ENCODE assay signal across 8 mouse cellular contexts in genomic region chr5:110448436-110449134, GRCm38 (mm10). TPM values are rescaled to one million over a fixed set of nuclear protein-coding genes. Genes with fewer than 3 reads are reported as not detected.
DNase-seq lines count a peak whose midpoint lies in the region; ATAC-seq lines count a peak whose summit lies in the region.

Gene Fbrsl1 (minus strand): TSS chr5:110448503.

- peak; percentile 99 for DNase-seq in NIH3T3 (ENCODE audit: low read depth)
- DNase-seq in cerebellum, postnatal 10 days = peak; percentile 97 to 98
- DNase-seq in frontal cortex, postnatal 10 days (ENCODE audit: low spot score in 2 of 2) = peak; percentile 90 to 93
- DNase-seq in layer of hippocampus, postnatal 14 days (ENCODE audit: low spot score in 2 of 2) = peak; percentile 88 to 95
- DNase-seq in lung, postnatal 14 days = peak; percentile 97
- DNase-seq in retina, adult 2 months (ENCODE audit: low read depth, low spot score) = peak; percentile 94
- DNase-seq in thymus, postnatal 36 days = peak; percentile 97

- peak within 1 kb of the TSS; percentile 70 for H3K27ac ChIP-seq in hindbrain, embryonic 12.5 days

- peak within 1 kb of the TSS; percentile 96 for H3K4me3 ChIP-seq in hindbrain, embryonic 12.5 days

- WGBS in hindbrain, embryonic 12.5 days = 1% methylated on average over 39 of the region's 46 CpGs

- H3K27me3 ChIP-seq in hindbrain, embryonic 12.5 days = 0 out of 2 replicates have a peak, but pooled peaks cover 5% of the 10 kb centered on the region

- H3K9me3 ChIP-seq in hindbrain, embryonic 12.5 days (replicated peaks) = no peaks in the 10 kb centered on the region

- peak; percentile 97 for ATAC-seq in hindbrain, embryonic 12.5 days (ENCODE audit: low FRiP score)

- peaks cover 19% of the 10 kb centered on the region for H3K4me1 ChIP-seq in hindbrain, embryonic 12.5 days

- H3K4me2 ChIP-seq in hindbrain, embryonic 12.5 days (replicated peaks) = peak within 1 kb of the TSS; percentile 87

- H3K36me3 ChIP-seq in hindbrain, embryonic 12.5 days = no peaks in the 10 kb centered on the region

- peak within 1 kb of the TSS; percentile 92 for H3K9ac ChIP-seq in hindbrain, embryonic 12.5 days

RNA-seq across cellular contexts. Expression of gene Fbrsl1, which starts in this region (rescaled TPM):
- 34.4 and 35.5 TPM in 2 replicates for polyA plus RNA-seq in hindbrain, embryonic 12.5 days (2016; fragmentation: Nextera tagmentation; extraction: Ambion mirVana)
- 10 to 100 TPM; 80.9 to 90.8 TPM for total RNA-seq in layer of hippocampus, postnatal 14 days (2021)

Comparison
In these comparisons a context has a peak if more than half of its experiments do, and no peak if none do; other contexts are left out.
1. Peak in every context shown above with its lines: DNase-seq, ATAC-seq, H3K4me3 ChIP-seq and H3K27ac ChIP-seq.